Mouse (Mus musculus) neural tube, embryonic 14.5 days (tissue): ENCODE data around the gene Tdrd12. TPM values are rescaled to one million over a fixed set of nuclear protein-coding genes. Genes with fewer than 3 reads are reported as not detected.

Experiments used
- ATAC-seq: fragments of 200-750 bp; cut with Nextera tagmentation; 2 replicates; pipeline ENCODE4 v1.8.0; 2017; ENCODE audit warnings: low read depth, mild to moderate bottlenecking, moderate TSS enrichment, moderate library complexity
- H3K27ac ChIP-seq: fragments of 300-500 bp; sonication (generic); 2 replicates; pipeline ENCODE4 v1.5.1; 2014; ENCODE audit warnings: low read depth, mild to moderate bottlenecking, control low read depth, low read length, moderate library complexity, mixed read lengths
- H3K27me3 ChIP-seq: fragments of 300-500 bp; sonication (generic); 2 replicates; pipeline ENCODE4 v1.6.1; 2014; ENCODE audit warnings: low read length; ENCODE audit not compliant: control insufficient read depth, insufficient read depth
- H3K36me3 ChIP-seq: fragments of 300-500 bp; sonication (generic); 2 replicates; pipeline ENCODE4 v1.6.1; 2014; ENCODE audit warnings: low read length, mixed read lengths; ENCODE audit not compliant: control insufficient read depth, insufficient read depth
- H3K4me1 ChIP-seq: fragments of 300-500 bp; sonication (generic); 2 replicates; pipeline ENCODE4 v1.6.1; 2014; ENCODE audit warnings: low read length; ENCODE audit not compliant: control insufficient read depth, insufficient read depth
- H3K4me2 ChIP-seq: fragments of 300-500 bp; sonication (generic); 2 replicates; pipeline ENCODE4 v1.6.1; 2014; ENCODE audit warnings: mild to moderate bottlenecking, low read depth, low read length, control low read depth
- H3K4me3 ChIP-seq: fragments of 300-500 bp; sonication (generic); 2 replicates; pipeline ENCODE4 v1.5.1; 2014; ENCODE audit warnings: low read depth, low read length, control low read depth, mixed read lengths
- H3K9ac ChIP-seq: fragments of 300-500 bp; sonication (generic); replicated peaks from 2 replicates; pipeline ENCODE4 v1.6.1; 2014; ENCODE audit warnings: low read depth, mild to moderate bottlenecking, control low read depth, low read length, mixed read lengths
- H3K9me3 ChIP-seq: fragments of 300-500 bp; sonication (generic); 2 replicates; pipeline ENCODE4 v1.6.1; 2016; ENCODE audit warnings: low read length; ENCODE audit not compliant: control insufficient read depth
- WGBS: fragments of 180-500 bp; shearing (Covaris S2); extraction: QIAGEN DNeasy Blood & Tissue Kit; methylation state at CpG from one replicate; pipeline ENCODE4 v1.1.7; 2014; 5-methylcytosine and 5-hydroxymethylcytosine counted together
- polyA plus RNA-seq: library from polyadenylated mRNA; unstranded; fragments of >200 nt; fragmentation: Nextera tagmentation; extraction: Ambion mirVana; gene quantifications from 2 replicates; pipeline ENCODE4 v1.2.1, GENCODE M21; 2014

Tdrd12 gene
- polyA plus RNA-seq, 1 experiment from 2014 or later = 1.1 TPM

DNA sequence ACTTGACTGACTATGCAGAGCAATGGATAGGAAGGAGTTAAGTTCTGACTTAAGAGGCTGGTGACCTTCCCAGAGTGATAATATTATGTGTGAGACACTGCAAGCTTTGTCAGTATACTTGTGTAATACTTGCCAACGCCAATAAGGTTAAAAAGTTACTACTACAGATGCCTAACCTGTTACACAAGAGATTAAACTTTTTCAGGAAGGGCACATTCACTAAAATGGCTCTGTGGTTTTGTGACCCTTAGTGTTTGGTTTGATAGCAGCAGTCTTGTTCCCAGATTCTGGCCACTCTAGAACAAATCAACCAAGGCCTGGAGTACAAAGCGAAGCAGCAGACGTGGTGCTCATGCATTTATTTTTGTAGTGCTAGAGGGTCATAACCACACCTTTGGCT is 20.0 kb upstream of the Tdrd12 start:
- H3K4me2 ChIP-seq = no peak overlapping the region
- H3K36me3 ChIP-seq = no peaks in the 10 kb centered on the region
- no peak overlapping the region for H3K4me3 ChIP-seq
- H3K27ac ChIP-seq = no peak overlapping the region
- 89% methylated on average over 3 of the region's 3 CpGs for WGBS
- H3K4me1 ChIP-seq = no peaks in the 10 kb centered on the region
- no peaks in the 10 kb centered on the region for H3K9me3 ChIP-seq
- no peaks in the 10 kb centered on the region for H3K27me3 ChIP-seq
- no peak overlapping the region for H3K9ac ChIP-seq
- no peak for ATAC-seq

DNA sequence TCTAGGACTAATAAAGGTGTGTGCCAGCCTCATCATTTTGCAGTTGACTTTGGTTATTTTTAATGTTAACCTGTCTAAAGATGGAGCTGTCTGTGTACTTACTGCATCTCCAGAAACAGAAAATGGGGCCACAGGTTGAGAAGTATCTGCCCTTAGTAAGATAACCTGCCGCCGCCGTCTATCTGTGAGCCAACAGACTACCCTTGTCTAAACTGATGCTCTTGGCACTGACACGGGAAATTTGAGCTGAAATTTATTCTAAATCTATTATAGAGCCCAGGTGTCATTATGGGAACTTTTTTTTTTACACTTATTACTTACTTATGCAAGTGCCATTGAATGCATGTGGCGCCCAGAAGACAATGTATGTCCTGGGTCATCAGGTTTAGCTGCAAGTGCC is 19.4 kb upstream of the Tdrd12 start:
- Histone ChIP-seq H3K27me3 (no peaks in the 10 kb centered on the region), H3K4me1 (no peaks in the 10 kb centered on the region), H3K4me2 (no peak overlapping the region), H3K9ac (no peak overlapping the region), H3K9me3 (no peaks in the 10 kb centered on the region), H3K36me3 (no peaks in the 10 kb centered on the region), H3K4me3 (no peak overlapping the region), H3K27ac (no peak overlapping the region)
- 89% methylated on average over 5 of the region's 5 CpGs for WGBS
- no peak for ATAC-seq

DNA sequence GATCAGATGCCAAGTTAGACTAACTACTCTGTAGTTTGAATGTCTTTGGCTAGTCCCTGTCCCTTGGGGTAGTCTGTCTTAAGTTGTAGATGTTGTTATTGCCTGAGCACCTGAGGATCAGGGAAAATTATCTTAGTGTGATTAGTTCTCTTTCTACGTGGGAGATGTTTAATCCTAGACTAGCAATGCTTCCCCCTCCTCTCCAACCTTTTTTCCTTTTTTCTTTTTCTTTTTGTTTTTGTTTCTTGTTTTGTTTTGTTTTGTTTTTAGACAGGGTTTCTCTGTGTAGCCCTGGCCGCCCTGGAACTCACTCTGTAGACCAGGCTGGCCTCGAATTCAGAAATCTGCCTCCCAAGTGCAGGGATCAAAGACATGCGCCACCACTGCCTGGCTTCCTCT is 18.7 kb upstream of the Tdrd12 start, which contains the start of gene Nudt19:
TSS of gene Nudt19 (minus strand) at position 100 of the 399 bp plus-strand sequence.
- H3K27me3 ChIP-seq = no peaks in the 10 kb centered on the region
- H3K9ac ChIP-seq = peak within 1 kb of the TSS; percentile 91
- H3K4me3 ChIP-seq = peak within 1 kb of the TSS; percentile 73
- H3K4me1 ChIP-seq = no peaks in the 10 kb centered on the region
- no peak for ATAC-seq
- no peaks in the 10 kb centered on the region for H3K36me3 ChIP-seq
- peak within 1 kb of the TSS; percentile 55 for H3K4me2 ChIP-seq
- no peaks in the 10 kb centered on the region for H3K9me3 ChIP-seq
- WGBS = 74% methylated on average over 4 of the region's 4 CpGs
- peak within 1 kb of the TSS; percentile 97 for H3K27ac ChIP-seq

DNA sequence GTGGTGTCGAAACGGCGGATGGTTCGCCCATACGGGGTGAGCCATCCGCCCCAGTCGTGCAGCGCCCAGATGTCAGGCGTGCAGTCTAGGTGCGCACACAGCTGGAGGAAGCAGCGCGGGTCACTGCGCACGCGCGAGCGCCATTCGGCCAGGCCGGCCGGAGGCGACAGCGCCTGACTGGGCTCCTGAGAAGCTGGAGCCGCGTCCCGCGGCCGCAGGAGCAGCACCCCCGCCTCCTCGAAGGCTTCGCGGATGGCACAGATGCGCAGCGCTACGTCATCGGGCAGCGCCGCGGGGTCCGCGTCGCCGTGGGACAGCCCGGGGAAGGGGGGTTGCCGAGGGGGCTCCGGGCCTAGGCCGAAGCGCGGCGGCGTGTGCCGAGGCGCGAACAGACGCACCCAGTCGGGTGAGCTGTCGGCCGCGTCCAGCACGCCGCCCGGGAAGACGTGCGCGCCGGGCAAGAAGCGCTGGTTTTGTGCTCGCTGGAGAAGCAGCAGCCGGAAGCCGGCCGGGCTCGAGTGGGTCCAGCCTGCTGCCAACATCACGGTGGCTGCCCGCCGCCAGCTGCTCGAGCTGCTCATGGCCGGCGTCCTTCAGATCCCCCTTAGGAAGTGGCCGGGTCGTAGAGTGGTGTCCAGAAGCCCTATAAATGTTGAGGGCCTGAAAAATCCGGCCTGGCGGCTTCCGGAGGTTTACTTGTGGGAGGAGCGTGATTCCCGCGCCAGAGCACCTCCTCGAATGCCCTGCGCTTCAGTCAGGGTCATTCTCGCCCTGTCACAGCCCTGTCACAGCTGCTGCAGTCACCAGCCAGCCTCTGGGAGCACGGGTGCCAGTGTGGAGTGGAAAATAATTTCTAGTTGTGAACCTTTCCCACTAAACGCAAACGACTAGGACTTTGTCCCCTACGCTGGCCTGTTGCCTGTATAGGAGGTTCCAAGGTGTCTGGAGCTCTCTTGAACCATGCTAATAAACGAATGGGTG is 18.0 kb upstream of the Tdrd12 start:
- no peaks in the 10 kb centered on the region for H3K27me3 ChIP-seq
- H3K4me3 ChIP-seq = peak overlapping the region; percentile 73
- WGBS = 1% methylated on average over 91 of the region's 93 CpGs
- peak overlapping the region; percentile 55 for H3K4me2 ChIP-seq
- H3K4me1 ChIP-seq = no peaks in the 10 kb centered on the region
- H3K9ac ChIP-seq = peak overlapping the region; percentile 91
- H3K36me3 ChIP-seq = no peaks in the 10 kb centered on the region
- H3K27ac ChIP-seq = peak overlapping the region; percentile 97
- no peaks in the 10 kb centered on the region for H3K9me3 ChIP-seq
- peak; percentile 95 for ATAC-seq

DNA sequence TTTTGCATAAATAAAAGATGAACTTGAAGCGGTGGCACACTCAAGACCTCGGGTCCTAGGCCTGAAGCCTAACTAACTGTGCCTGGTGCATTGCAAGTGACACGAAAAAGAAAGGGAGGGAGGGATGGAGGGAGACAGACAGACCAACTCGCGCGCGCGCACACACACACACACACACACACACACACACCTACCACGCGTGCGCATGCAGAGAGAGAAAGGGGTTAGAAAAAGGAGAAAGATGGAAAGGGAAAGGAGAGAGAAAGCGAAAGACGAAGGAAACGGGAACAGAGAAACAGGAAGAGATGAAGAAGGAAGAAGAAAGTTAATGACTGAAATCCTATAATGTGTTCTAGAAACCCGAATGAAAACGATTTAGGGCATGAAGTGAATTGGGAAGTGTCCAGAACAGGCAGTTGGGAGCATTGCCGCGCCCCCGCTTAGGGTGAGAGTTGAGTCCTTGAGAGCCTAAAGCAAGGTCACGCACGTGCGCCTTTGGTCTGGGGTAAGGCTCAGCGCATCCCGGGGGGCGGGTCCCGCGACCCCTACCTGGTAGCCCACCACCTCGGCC is 17.1 kb upstream of the Tdrd12 start:
- Histone ChIP-seq H3K27ac (peak overlapping the region; percentile 97), H3K9ac (peak overlapping the region; percentile 91), H3K4me2 (peak overlapping the region; percentile 55), H3K9me3 (no peaks in the 10 kb centered on the region), H3K4me1 (no peaks in the 10 kb centered on the region), H3K36me3 (peaks cover 6% of the 10 kb centered on the region; the same call in 1 of the 2 replicates), H3K27me3 (no peaks in the 10 kb centered on the region), H3K4me3 (peak overlapping the region; percentile 73)
- ATAC-seq = peak; percentile 42; the same call in 1 of the 2 replicates
- 4% methylated on average over 28 of the region's 28 CpGs for WGBS

DNA sequence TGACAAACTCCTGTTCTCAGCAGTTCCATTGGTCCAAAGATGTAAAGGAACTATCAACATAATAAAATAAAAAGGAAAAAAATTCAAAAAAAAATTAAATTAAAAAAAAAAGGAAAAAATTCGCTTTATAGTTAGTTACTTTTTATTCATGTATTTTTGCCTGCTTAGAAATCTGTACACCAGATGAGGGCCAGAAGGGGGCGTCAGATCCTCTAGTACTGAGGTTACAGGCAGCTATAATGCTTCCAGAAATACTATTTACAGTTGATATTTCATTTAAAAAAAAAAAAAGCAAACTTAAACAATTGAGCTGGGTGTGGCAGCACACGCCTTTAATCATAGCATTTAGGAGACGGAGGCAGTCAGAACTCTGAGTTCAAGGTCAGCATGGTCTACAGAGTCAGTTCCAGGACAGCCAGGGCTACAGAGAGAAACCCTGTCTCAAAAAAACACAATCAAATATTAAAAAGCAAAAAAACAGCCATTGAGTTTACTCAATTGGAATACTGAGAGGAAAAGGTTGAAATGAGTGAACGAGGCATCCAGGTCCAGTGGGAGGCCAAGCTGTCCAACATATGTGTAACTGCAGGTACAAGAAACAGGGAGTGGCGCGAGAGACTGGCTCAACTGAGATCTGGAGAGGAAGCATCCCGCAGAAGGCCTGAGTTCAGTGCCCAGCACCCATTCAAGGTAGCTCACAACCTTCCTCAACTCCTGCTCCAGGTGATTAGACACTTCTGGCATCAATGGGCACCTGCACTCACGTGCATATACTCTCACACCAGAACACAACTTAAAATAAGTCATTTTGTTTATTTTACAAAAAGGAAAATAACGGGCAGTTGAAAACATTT is 16.4 kb upstream of the Tdrd12 start:
- ATAC-seq = no peak
- no peak overlapping the region for H3K9ac ChIP-seq
- WGBS = 67% methylated on average over 10 of the region's 10 CpGs

DNA sequence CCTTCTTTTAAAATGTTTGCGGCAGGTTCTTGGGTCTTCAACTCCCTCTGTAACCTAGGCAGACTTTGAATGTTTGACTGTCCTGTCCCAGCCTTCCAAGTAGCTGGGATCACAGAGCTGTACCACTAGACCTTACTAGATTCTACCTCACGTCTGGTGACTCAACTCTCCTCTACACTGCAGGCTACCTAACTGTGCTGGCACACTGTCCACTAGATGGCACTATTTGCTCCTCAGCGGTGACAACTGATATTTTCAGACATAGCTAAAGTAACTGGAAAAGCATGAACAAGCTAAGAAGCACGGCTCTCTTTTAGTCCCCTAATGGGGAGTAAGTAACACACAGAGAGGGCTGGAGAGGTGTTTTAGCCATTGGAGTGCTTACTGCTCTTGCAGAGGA is 8.3 kb upstream of the Tdrd12 start:
- peaks cover 16% of the 10 kb centered on the region for H3K36me3 ChIP-seq
- H3K4me2 ChIP-seq = no peak overlapping the region
- no peaks in the 10 kb centered on the region for H3K27me3 ChIP-seq
- ATAC-seq = peak; percentile 58; the same call in 1 of the 2 replicates
- 36% methylated on average over 4 of the region's 4 CpGs for WGBS
- H3K9me3 ChIP-seq = no peaks in the 10 kb centered on the region
- H3K4me1 ChIP-seq = no peaks in the 10 kb centered on the region
- H3K27ac ChIP-seq = no peak overlapping the region
- no peak overlapping the region for H3K4me3 ChIP-seq
- H3K9ac ChIP-seq = no peak overlapping the region

More for the DNA sequence above, 16.4 kb upstream of the Tdrd12 start:
- no peaks in the 10 kb centered on the region for H3K4me1 ChIP-seq
- H3K4me2 ChIP-seq = peak overlapping the region; percentile 55
- no peaks in the 10 kb centered on the region for H3K9me3 ChIP-seq
- H3K27ac ChIP-seq = no peak overlapping the region
- peak overlapping the region; percentile 73 for H3K4me3 ChIP-seq
- peaks cover 13% of the 10 kb centered on the region; the same call in 1 of the 2 replicates for H3K36me3 ChIP-seq
- no peaks in the 10 kb centered on the region for H3K27me3 ChIP-seq

DNA sequence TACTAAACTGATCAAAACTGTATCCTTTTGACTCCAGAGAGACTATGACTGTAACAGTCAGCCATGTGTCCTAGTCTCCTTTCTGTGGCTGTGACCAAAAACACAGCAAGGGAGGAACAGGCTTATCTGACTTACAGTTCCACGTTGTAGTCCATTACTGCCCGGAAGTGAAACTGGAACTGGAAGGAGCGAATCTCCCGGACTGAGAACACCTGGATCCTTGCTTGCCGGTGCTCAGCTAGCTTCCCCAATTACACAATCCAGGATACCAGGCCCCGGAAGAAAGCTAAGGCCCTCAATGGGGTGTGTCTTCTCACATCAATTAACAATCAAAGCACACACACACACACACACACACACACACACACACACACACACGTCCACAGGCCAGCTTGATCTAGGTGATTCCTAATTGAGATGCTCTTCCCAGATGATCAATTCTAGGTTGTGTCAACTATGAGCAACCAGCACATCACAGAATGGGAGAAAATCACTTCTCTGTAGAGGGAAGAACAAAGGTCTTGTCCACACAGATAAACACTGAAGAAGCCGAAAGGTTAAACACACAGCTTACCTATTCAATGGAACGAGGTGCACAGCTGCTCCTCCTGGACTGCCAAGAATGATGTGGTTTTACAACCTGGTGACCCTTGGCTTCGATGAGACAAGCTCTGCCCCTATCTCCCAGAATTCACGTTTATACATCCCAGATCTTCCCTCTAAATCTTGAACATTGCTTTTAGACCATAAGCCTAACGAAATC is 1.6 kb downstream of the Tdrd12 start:
- WGBS = 80% methylated on average over 12 of the region's 12 CpGs
- Histone ChIP-seq H3K27ac (no peak overlapping the region), H3K4me1 (no peaks in the 10 kb centered on the region), H3K4me2 (no peak overlapping the region), H3K27me3 (no peaks in the 10 kb centered on the region), H3K9me3 (no peaks in the 10 kb centered on the region), H3K4me3 (no peak overlapping the region), H3K9ac (no peak overlapping the region), H3K36me3 (no peaks in the 10 kb centered on the region)
- ATAC-seq = no peak
